Mouse (Mus musculus): ENCODE data around the gene Nav2. TPM values are rescaled to one million over a fixed set of nuclear protein-coding genes. Genes with fewer than 3 reads are reported as not detected.

Gene Nav2
- polyA plus RNA-seq, 1 experiment: 28.3 TPM

DNA sequence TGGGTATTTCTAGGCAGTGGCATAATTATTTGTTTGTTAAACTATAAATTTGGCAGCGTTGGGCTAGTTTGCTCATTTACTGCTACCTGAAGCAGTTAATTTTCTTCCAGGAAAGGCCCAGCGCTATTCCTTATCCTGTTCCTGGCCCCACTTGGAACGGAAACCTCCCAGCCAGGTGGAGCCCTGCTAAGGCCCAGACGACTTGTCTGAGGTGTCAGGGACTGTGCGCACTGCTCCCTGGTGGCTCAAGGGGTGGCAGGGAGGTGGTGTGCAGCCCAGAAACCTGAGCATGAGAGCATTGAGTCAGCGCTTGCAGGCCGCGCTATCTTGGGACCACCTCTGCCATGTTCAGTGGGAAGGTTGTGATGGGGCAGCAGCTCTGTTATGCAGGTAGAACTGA, 367.6 kb downstream of the Nav2 start:
- TF ChIP-seq POLR2A (IDR thresholded peaks at IDR 0.05; ENCODE audit: borderline replicate concordance, extremely low read depth, insufficient read depth, insufficient read length, poor library complexity, severe bottlenecking): no peak
- no peak for TF ChIP-seq CTCF (IDR thresholded peaks at IDR 0.05; ENCODE audit: borderline replicate concordance, extremely low read depth, insufficient read depth, insufficient read length)
- no peak for DNase-seq (ENCODE audit: low read depth)

GRCm38 (mm10) chr7:49277685-49278084, 369.2 kb downstream of the Nav2 start:
- DNase-seq (ENCODE audit: low read depth): no peak
- TF ChIP-seq POLR2A (IDR thresholded peaks at IDR 0.05; ENCODE audit: borderline replicate concordance, extremely low read depth, insufficient read depth, insufficient read length, poor library complexity, severe bottlenecking) (no peak), CTCF (IDR thresholded peaks at IDR 0.05; ENCODE audit: borderline replicate concordance, extremely low read depth, insufficient read depth, insufficient read length) (no peak)

GRCm38 (mm10) chr7:49278531-49278930, 370.0 kb downstream of the Nav2 start:
- no peak for DNase-seq (ENCODE audit: low read depth)
- no peak for TF ChIP-seq CTCF (IDR thresholded peaks at IDR 0.05; ENCODE audit: borderline replicate concordance, extremely low read depth, insufficient read depth, insufficient read length)
- TF ChIP-seq POLR2A (IDR thresholded peaks at IDR 0.05; ENCODE audit: borderline replicate concordance, extremely low read depth, insufficient read depth, insufficient read length, poor library complexity, severe bottlenecking): no peak

- no peak for TF ChIP-seq POLR2A (IDR thresholded peaks at IDR 0.05; ENCODE audit: borderline replicate concordance, extremely low read depth, insufficient read depth, insufficient read length, poor library complexity, severe bottlenecking)
- TF ChIP-seq CTCF (IDR thresholded peaks at IDR 0.05; ENCODE audit: borderline replicate concordance, extremely low read depth, insufficient read depth, insufficient read length): no peak
- no peak for DNase-seq (ENCODE audit: low read depth)
Measured at GRCm38 (mm10) chr7:49280427-49280826, 371.9 kb downstream of the Nav2 start.

- peak; percentile 71 for DNase-seq (ENCODE audit: low read depth)
- no peak for TF ChIP-seq CTCF (IDR thresholded peaks at IDR 0.05; ENCODE audit: borderline replicate concordance, extremely low read depth, insufficient read depth, insufficient read length)
- TF ChIP-seq POLR2A (IDR thresholded peaks at IDR 0.05; ENCODE audit: borderline replicate concordance, extremely low read depth, insufficient read depth, insufficient read length, poor library complexity, severe bottlenecking): no peak
Measured at GRCm38 (mm10) chr7:49282446-49282845, 373.9 kb downstream of the Nav2 start.

DNA sequence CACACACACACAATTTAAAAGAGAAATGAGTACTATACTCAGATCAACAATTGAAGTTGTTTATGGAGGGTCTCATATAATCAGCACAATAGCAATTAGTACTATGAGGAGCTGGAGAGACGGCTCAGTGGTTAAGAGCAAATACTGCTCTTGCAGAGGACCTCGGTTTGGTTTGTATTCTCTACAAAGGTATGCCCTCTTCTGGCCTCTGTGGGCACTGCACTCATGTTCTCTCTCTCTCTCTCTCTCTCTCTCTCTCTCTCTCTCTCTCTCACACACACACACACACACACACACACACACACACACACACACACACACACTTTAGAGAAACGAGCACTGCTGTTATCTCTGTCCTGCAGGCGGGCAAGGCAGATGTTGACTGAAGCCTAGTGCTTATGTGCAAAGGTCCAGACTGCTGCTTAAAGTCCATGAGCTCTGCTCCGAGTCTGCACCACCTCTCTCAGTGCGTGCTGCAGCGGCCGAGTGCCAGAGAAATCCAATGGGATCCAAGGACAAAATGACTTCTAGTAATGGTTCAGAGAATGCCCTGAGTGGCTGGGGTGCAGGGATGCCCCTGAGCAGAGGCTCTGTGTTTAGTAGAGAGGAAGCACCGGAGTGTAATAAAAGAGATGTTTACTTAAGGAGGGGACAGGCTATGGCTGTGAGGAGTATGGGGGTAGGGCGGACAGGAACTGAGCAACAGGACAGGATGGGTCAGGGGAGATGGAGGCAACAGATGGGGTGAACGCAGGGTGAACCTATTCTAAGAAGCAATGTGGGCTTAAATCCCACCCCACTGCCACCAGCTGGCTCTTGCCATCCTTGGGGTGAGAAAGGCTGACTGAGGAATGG, 375.2 kb downstream of the Nav2 start:
- TF ChIP-seq CTCF (IDR thresholded peaks at IDR 0.05; ENCODE audit: borderline replicate concordance, extremely low read depth, insufficient read depth, insufficient read length) (no peak), POLR2A (IDR thresholded peaks at IDR 0.05; ENCODE audit: borderline replicate concordance, extremely low read depth, insufficient read depth, insufficient read length, poor library complexity, severe bottlenecking) (no peak)
- no peak for DNase-seq (ENCODE audit: low read depth)

DNA sequence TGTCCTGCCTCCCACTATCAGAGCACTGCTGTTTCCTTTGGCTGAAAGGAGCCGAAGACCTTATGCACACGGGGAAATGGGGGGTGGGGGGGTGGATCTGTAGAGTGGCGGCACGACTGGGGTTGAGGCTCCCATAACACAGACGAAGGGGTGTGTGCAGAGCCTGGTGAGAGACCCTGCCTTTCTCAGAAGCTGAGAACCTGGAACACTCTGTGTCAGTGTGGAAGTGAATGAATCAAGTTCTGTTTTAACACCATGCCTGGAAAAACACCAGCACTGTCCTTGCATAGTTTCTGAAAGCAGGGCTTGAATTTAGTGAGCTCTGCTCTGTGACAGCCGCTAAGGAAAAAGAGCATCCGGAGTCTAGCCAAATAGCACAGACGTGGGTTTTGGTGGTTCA, 379.7 kb downstream of the Nav2 start:
- peak; percentile 32 for DNase-seq (ENCODE audit: low read depth)
- TF ChIP-seq CTCF (IDR thresholded peaks at IDR 0.05; ENCODE audit: borderline replicate concordance, extremely low read depth, insufficient read depth, insufficient read length) (no peak), POLR2A (IDR thresholded peaks at IDR 0.05; ENCODE audit: borderline replicate concordance, extremely low read depth, insufficient read depth, insufficient read length, poor library complexity, severe bottlenecking) (no peak)

DNA sequence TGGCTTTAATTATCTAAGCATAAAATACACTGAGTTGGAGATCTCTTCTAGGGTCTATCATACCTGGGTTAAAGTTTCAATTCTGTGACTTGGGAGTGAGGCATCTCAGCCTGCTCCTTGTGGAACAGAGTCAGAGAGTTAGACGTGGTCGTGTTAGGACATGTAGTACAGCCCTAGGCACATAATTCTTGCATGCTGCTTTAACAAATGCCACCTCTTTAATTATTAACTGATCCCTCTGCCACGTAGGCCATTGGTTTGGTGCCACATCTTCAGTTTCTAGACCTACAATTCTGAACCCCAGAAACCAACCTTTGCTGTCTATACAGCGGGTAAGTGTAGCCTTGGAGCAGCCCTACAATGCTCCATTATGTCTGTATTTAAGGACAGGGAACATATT, 381.8 kb downstream of the Nav2 start:
- no peak for TF ChIP-seq POLR2A (IDR thresholded peaks at IDR 0.05; ENCODE audit: borderline replicate concordance, extremely low read depth, insufficient read depth, insufficient read length, poor library complexity, severe bottlenecking)
- no peak for TF ChIP-seq CTCF (IDR thresholded peaks at IDR 0.05; ENCODE audit: borderline replicate concordance, extremely low read depth, insufficient read depth, insufficient read length)
- no peak for DNase-seq (ENCODE audit: low read depth)

DNA sequence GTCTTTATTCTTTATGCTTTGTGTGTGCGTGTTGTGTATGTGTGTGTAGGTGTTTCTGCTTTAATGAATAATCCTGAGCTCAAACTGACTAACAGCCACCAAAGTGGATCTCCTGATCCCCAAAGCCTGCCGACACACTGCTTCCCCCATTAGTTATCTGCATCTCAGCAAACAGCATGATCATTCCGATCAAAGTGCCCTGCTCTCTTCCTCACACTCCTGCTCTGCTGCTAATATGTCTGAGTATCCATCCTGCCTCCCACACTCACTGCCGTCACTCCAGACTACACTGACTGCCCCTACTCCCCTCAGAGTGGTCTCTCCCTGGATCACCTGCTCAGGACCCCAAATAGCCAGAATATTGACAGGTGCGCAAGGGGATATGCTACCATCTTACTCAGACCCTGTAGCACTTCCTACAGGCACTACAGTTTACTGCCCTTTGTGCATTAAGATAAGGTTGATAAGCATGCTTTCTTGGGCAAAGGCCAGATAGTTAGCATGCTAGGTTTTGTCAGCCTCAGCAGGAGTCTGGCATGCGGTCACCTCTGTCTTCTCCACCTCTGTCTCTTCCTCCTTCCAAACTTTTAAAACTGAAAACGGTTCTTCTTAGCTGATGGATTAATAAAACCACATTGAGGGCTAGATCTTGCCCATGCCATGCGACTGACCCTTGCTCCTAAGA, 382.8 kb downstream of the Nav2 start:
- no peak for DNase-seq (ENCODE audit: low read depth)
- TF ChIP-seq CTCF (IDR thresholded peaks at IDR 0.05; ENCODE audit: borderline replicate concordance, extremely low read depth, insufficient read depth, insufficient read length) (no peak), POLR2A (IDR thresholded peaks at IDR 0.05; ENCODE audit: borderline replicate concordance, extremely low read depth, insufficient read depth, insufficient read length, poor library complexity, severe bottlenecking) (no peak)

GRCm38 (mm10) chr7:49297148-49297547, 388.6 kb downstream of the Nav2 start:
- no peak for TF ChIP-seq CTCF (IDR thresholded peaks at IDR 0.05; ENCODE audit: borderline replicate concordance, extremely low read depth, insufficient read depth, insufficient read length)
- TF ChIP-seq POLR2A (IDR thresholded peaks at IDR 0.05; ENCODE audit: borderline replicate concordance, extremely low read depth, insufficient read depth, insufficient read length, poor library complexity, severe bottlenecking): no peak
- no peak for DNase-seq (ENCODE audit: low read depth)

DNA sequence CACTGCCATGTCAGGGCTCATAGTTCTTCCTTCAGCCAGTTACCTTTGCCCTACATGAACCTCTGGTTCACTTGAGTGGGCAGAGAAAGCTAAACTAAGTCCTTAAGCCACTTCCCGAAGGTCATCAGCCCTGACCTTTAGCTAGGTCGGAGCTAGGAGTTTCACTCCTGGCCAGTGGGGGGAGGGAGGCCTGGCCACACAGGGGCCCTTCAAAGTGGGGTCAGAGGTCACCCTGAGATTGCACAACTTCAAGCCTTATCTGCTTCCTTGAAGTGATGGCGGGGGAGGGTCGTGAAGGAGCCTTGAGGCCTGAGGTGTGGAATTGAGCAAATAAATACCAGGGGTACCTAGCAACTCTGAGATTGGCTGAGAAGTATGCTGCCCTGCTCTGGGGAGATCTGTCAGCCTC, 389.9 kb downstream of the Nav2 start:
- DNase-seq (ENCODE audit: low read depth): no peak
- no peak for TF ChIP-seq CTCF (IDR thresholded peaks at IDR 0.05; ENCODE audit: borderline replicate concordance, extremely low read depth, insufficient read depth, insufficient read length)
- no peak for TF ChIP-seq POLR2A (IDR thresholded peaks at IDR 0.05; ENCODE audit: borderline replicate concordance, extremely low read depth, insufficient read depth, insufficient read length, poor library complexity, severe bottlenecking)
